ENCODE assay signal across 23 mouse cellular contexts in the genomic region with DNA sequence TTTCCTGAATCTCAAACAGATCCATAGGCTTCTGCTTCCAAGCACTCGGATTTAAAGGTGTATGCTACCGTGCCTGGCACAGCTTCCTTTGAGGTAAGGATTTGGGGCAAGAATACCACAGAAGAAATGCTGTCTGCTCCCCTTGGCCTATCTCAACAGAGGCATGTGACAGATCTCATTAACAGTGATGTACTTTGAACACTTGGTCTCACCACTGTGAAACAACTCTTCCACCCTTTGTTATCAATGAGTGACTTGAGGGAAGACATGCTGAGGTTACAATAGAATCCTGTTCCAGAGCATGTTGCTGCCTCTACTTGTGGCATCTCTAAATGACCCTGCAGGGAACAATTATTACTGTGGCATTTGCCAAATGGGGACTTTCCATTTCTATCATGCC.
"Had no signal": no experiment of that assay in that cellular context is flagged by ENCODE, and none has a peak within 500 bp of the region (broad histone marks: within the 10 kb centered on the region; RNA-seq: fewer than 3 reads in every experiment).

No protein-coding gene starts in this region.

- H3K9ac ChIP-seq: heart, embryonic 13.5 days; heart, embryonic 15.5 days; hindbrain, embryonic 13.5 days; hindbrain, embryonic 15.5 days; limb, embryonic 12.5 days had no signal

- DNase-seq: gastrocnemius, postnatal 14 days; gastrocnemius, postnatal 36 days; heart, adult 11 months; heart, adult 2 months; heart, postnatal 14 days; heart, postnatal 36 days; kidney, adult 18-20 months; kidney, adult 8-10 months; kidney, postnatal 10 days; kidney, postnatal 25 days; kidney, postnatal 4 days; liver had no signal

- H3K9me3 ChIP-seq: heart, embryonic 13.5 days; heart, embryonic 15.5 days; hindbrain, embryonic 13.5 days; hindbrain, embryonic 15.5 days; limb, embryonic 10.5 days; limb, embryonic 12.5 days had no signal

- H3K4me1 ChIP-seq: heart, embryonic 13.5 days; heart, embryonic 15.5 days; hindbrain, embryonic 13.5 days; hindbrain, embryonic 15.5 days; limb, embryonic 10.5 days; limb, embryonic 12.5 days had no signal

- H3K4me3 ChIP-seq: heart, adult 2 months; heart, embryonic 13.5 days; heart, embryonic 15.5 days; hindbrain, embryonic 13.5 days; hindbrain, embryonic 15.5 days; layer of hippocampus, adult 2 months; left cerebral cortex, adult 2 months; limb, embryonic 10.5 days; limb, embryonic 12.5 days had no signal

- H3K4me2 ChIP-seq: heart, embryonic 11.5 days; heart, embryonic 13.5 days; heart, embryonic 15.5 days; hindbrain, embryonic 13.5 days; hindbrain, embryonic 15.5 days; limb, embryonic 12.5 days; liver, embryonic 11.5 days had no signal

- H3K27me3 ChIP-seq: heart, embryonic 13.5 days; heart, embryonic 15.5 days; hindbrain, embryonic 13.5 days; hindbrain, embryonic 15.5 days; limb, embryonic 12.5 days had no signal

- H3K36me3 ChIP-seq: heart, embryonic 13.5 days; heart, embryonic 15.5 days; hindbrain, embryonic 13.5 days; hindbrain, embryonic 15.5 days; limb, embryonic 10.5 days; limb, embryonic 12.5 days had no signal

- H3K27ac ChIP-seq: heart, adult 2 months; heart, embryonic 13.5 days; heart, embryonic 15.5 days; hindbrain, embryonic 13.5 days; hindbrain, embryonic 15.5 days; hindbrain, postnatal 0 days; layer of hippocampus, adult 2 months; left cerebral cortex, adult 2 months; limb, embryonic 10.5 days; limb, embryonic 12.5 days had no signal

- ATAC-seq: hindbrain, postnatal 0 days had no signal
